Mouse (Mus musculus): ENCODE measurements around the gene Slc6a16.
A peak's percentile ranks its signal among the peaks of the same experiment; 100 is the strongest.

- TF ChIP-seq CTCF (IDR thresholded peaks at IDR 0.05; ENCODE audit: low read depth, low read length) (0 out of 2 replicates have a peak, but pooled peaks have one; percentile 11), TAL1 (conservative IDR thresholded peaks at IDR 0.05; ENCODE audit: low read depth, low read length) (no peak), POLR2AphosphoS5 (IDR thresholded peaks at IDR 0.05; ENCODE audit: insufficient replicate concordance, low read depth, low read length) (no peak)
Measured at GRCm38 (mm10) chr7:45299752-45300151, 58.9 kb downstream of the Slc6a16 start.

Measured in G1E (cell line).